Mouse (Mus musculus) lung, embryonic 14.5 days (tissue): ENCODE measurements around the gene Rgs14. TPM values are rescaled to one million over a fixed set of nuclear protein-coding genes. Genes with fewer than 3 reads are reported as not detected.

Experiments
- ATAC-seq: fragments of 200-750 bp; cut with Nextera tagmentation; 2 replicates; pipeline ENCODE4 v1.8.0; 2017; ENCODE audit warnings: mild to moderate bottlenecking, moderate TSS enrichment, moderate library complexity; ENCODE audit not compliant: insufficient read depth
- DNase-seq: peaks from one replicate; pipeline ENCODE4 v3.0.0-alpha.2; 2015
- H3K27ac ChIP-seq: fragments of 300-500 bp; sonication (generic); 2 replicates; pipeline ENCODE4 v1.5.1; 2014; ENCODE audit warnings: low read depth, mild to moderate bottlenecking, moderate library complexity
- H3K27me3 ChIP-seq: fragments of 300-500 bp; sonication (generic); 2 replicates; pipeline ENCODE4 v1.6.1; 2014; ENCODE audit warnings: low read length, control low read depth; ENCODE audit not compliant: insufficient read depth
- H3K36me3 ChIP-seq: fragments of 300-500 bp; sonication (generic); 2 replicates; pipeline ENCODE4 v1.6.1; 2014; ENCODE audit warnings: control low read depth; ENCODE audit not compliant: insufficient read depth
- H3K4me1 ChIP-seq: fragments of 300-500 bp; sonication (generic); 2 replicates; pipeline ENCODE4 v1.6.1; 2014; ENCODE audit warnings: antibody characterized with exemption, control low read depth; ENCODE audit not compliant: insufficient read depth
- H3K4me2 ChIP-seq: fragments of 300-500 bp; sonication (generic); 2 replicates; pipeline ENCODE4 v1.6.1; 2014; ENCODE audit warnings: mild to moderate bottlenecking
- H3K4me3 ChIP-seq: fragments of 300-500 bp; sonication (generic); 2 replicates; pipeline ENCODE4 v1.5.1; 2014; ENCODE audit warnings: low read depth, low read length
- H3K9ac ChIP-seq: fragments of 300-500 bp; sonication (generic); 2 replicates; pipeline ENCODE4 v1.6.1; 2014
- H3K9me3 ChIP-seq: fragments of 300-500 bp; sonication (generic); 2 replicates; pipeline ENCODE4 v1.6.1; 2016; ENCODE audit warnings: low read depth, low read length, control low read depth
- CTCF ChIP-seq: IDR thresholded peaks from 2 replicates; pipeline ENCODE4 v1.5.1; 2016; ENCODE audit warnings: antibody characterized with exemption, low read depth
- WGBS: fragments of 180-500 bp; shearing (Covaris S2); extraction: QIAGEN DNeasy Blood & Tissue Kit; methylation state at CpG from one replicate; pipeline ENCODE4 v1.1.7; 2014; 5-methylcytosine and 5-hydroxymethylcytosine counted together
- polyA plus RNA-seq: library from polyadenylated mRNA; unstranded; fragments of >200 nt; fragmentation: Nextera tagmentation; extraction: Ambion mirVana; gene quantifications from 2 replicates; pipeline ENCODE4 v1.2.1, GENCODE M21; 2014

Gene Rgs14
- polyA plus RNA-seq, 1 experiment from 2014 or later: 1.0 TPM

- 71% methylated on average over 4 of the region's 4 CpGs for WGBS
- Histone ChIP-seq H3K36me3 (no peaks in the 10 kb centered on the region), H3K27me3 (0 out of 2 replicates have a peak, but pooled peaks cover 2% of the 10 kb centered on the region), H3K9me3 (no peaks in the 10 kb centered on the region), H3K4me2 (no peak overlapping the region), H3K9ac (no peak overlapping the region), H3K4me1 (no peaks in the 10 kb centered on the region), H3K27ac (no peak overlapping the region), H3K4me3 (no peak overlapping the region)
- ATAC-seq (no peak), DNase-seq (peak; percentile 21)
- TF ChIP-seq CTCF: peak; percentile 44
These were observed 23.4 kb downstream of the Rgs14 start for GRCm38 (mm10) chr13:55392933-55393332.

GRCm38 (mm10) chr13:55398088-55398487 lies 28.6 kb downstream of the Rgs14 start, which contains the start of gene Slc34a1:
Gene Slc34a1 (plus strand): TSS chr13:55398187.
- H3K27me3 ChIP-seq: 0 out of 2 replicates have a peak, but pooled peaks cover 2% of the 10 kb centered on the region
- no peak for ATAC-seq
- WGBS: 79% methylated on average over 1 of the region's 1 CpGs
- H3K9ac ChIP-seq: no peak within 1 kb of the TSS
- DNase-seq: no peak
- H3K4me2 ChIP-seq: no peak within 1 kb of the TSS
- H3K27ac ChIP-seq: no peak within 1 kb of the TSS
- no peaks in the 10 kb centered on the region for H3K9me3 ChIP-seq
- H3K36me3 ChIP-seq: no peaks in the 10 kb centered on the region
- no peak for TF ChIP-seq CTCF
- H3K4me1 ChIP-seq: no peaks in the 10 kb centered on the region
- H3K4me3 ChIP-seq: no peak within 1 kb of the TSS

- DNase-seq (no peak), ATAC-seq (no peak)
- no peak overlapping the region for H3K27ac ChIP-seq
- WGBS: 64% methylated on average over 5 of the region's 5 CpGs
- no peaks in the 10 kb centered on the region for H3K36me3 ChIP-seq
- H3K27me3 ChIP-seq: 0 out of 2 replicates have a peak, but pooled peaks cover 2% of the 10 kb centered on the region
- H3K9me3 ChIP-seq: no peaks in the 10 kb centered on the region
- no peak overlapping the region for H3K4me3 ChIP-seq
- no peak overlapping the region for H3K4me2 ChIP-seq
- no peak for TF ChIP-seq CTCF
- no peak overlapping the region for H3K9ac ChIP-seq
- no peaks in the 10 kb centered on the region for H3K4me1 ChIP-seq
These were observed 29.9 kb downstream of the Rgs14 start for GRCm38 (mm10) chr13:55399300-55400038.

- 47% methylated on average over 1 of the region's 1 CpGs for WGBS
These were observed 30.5 kb downstream of the Rgs14 start for GRCm38 (mm10) chr13:55400039-55400346.

GRCm38 (mm10) chr13:55403266-55403665 lies 33.7 kb downstream of the Rgs14 start:
- Histone ChIP-seq H3K36me3 (no peaks in the 10 kb centered on the region), H3K4me2 (no peak overlapping the region), H3K9me3 (no peaks in the 10 kb centered on the region), H3K27ac (no peak overlapping the region), H3K4me3 (no peak overlapping the region), H3K27me3 (0 out of 2 replicates have a peak, but pooled peaks cover 2% of the 10 kb centered on the region), H3K9ac (no peak overlapping the region), H3K4me1 (no peaks in the 10 kb centered on the region)
- DNase-seq: no peak
- 66% methylated on average over 7 of the region's 7 CpGs for WGBS
- no peak for TF ChIP-seq CTCF
- no peak for ATAC-seq

More at GRCm38 (mm10) chr13:55400039-55400346, 30.5 kb downstream of the Rgs14 start:
- no peak overlapping the region for H3K4me3 ChIP-seq
- H3K27me3 ChIP-seq: no peaks in the 10 kb centered on the region
- H3K9me3 ChIP-seq: no peaks in the 10 kb centered on the region
- no peaks in the 10 kb centered on the region for H3K4me1 ChIP-seq
- no peak overlapping the region for H3K27ac ChIP-seq
- TF ChIP-seq CTCF: no peak
- H3K36me3 ChIP-seq: no peaks in the 10 kb centered on the region
- H3K9ac ChIP-seq: no peak overlapping the region
- ATAC-seq: no peak
- no peak for DNase-seq
- no peak overlapping the region for H3K4me2 ChIP-seq

- Histone ChIP-seq H3K4me2 (no peak overlapping the region), H3K4me3 (no peak overlapping the region), H3K9me3 (no peaks in the 10 kb centered on the region), H3K27me3 (0 out of 2 replicates have a peak, but pooled peaks cover 2% of the 10 kb centered on the region), H3K27ac (no peak overlapping the region), H3K9ac (no peak overlapping the region), H3K4me1 (no peaks in the 10 kb centered on the region), H3K36me3 (no peaks in the 10 kb centered on the region)
- no peak for TF ChIP-seq CTCF
- ATAC-seq: no peak
- DNase-seq: no peak
- WGBS: 68% methylated on average over 15 of the region's 15 CpGs
These were observed 34.7 kb downstream of the Rgs14 start for GRCm38 (mm10) chr13:55403935-55404852.
